In the genomic region with DNA sequence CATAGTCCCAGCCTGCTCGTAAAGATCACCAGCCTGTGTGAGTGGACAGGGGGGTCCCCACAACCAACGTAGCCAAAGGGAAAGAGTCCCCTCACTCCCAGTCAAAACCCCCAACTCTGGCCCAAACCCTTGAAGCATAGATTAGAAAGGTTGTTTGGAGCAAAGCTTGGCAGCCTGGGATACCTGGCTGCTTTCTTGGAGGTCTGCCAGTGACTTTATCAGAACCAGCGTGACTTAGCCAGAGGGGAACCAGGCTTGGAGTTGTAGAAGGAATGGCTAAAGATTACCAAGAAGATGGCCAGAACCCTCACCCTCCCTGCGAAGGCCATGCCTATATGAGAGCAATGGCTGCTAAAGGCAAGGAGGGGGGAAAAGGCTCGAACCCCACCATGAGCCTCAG, we compare ENCODE assay signal across 14 mouse cellular contexts. TPM values are rescaled to one million over a fixed set of nuclear protein-coding genes. Genes with fewer than 3 reads are reported as not detected.
DNase-seq lines count a peak whose midpoint lies in the region; ATAC-seq lines count a peak whose summit lies in the region.
"Had no signal": no experiment of that assay in that cellular context is flagged by ENCODE, and none has a peak within 500 bp of the region (broad histone marks: within the 10 kb centered on the region; RNA-seq: fewer than 3 reads in every experiment).

No protein-coding gene starts in this region.

- H3K9me3 ChIP-seq in heart, embryonic 10.5 days = no peaks in the 10 kb centered on the region
- H3K9me3 ChIP-seq in limb, embryonic 12.5 days = no peaks in the 10 kb centered on the region
- no peaks in the 10 kb centered on the region for H3K9me3 ChIP-seq in intestine, embryonic 16.5 days (ENCODE audit: control insufficient read depth, low read length)
- H3K9me3 ChIP-seq: embryonic facial prominence, embryonic 12.5 days; hindbrain, embryonic 13.5 days had no signal

- H3K4me3 ChIP-seq in heart, embryonic 10.5 days = no peak overlapping the region
- no peak overlapping the region for H3K4me3 ChIP-seq in limb, embryonic 12.5 days (replicated peaks)
- no peak overlapping the region for H3K4me3 ChIP-seq in intestine, embryonic 16.5 days (ENCODE audit: low read length)
- H3K4me3 ChIP-seq: embryonic facial prominence, embryonic 12.5 days; hindbrain, embryonic 13.5 days; layer of hippocampus, adult 2 months had no signal

- no peak overlapping the region for H3K4me2 ChIP-seq in limb, embryonic 12.5 days
- H3K4me2 ChIP-seq in intestine, embryonic 16.5 days (ENCODE audit: low read depth, low read length) = no peak overlapping the region
- H3K4me2 ChIP-seq: embryonic facial prominence, embryonic 12.5 days; hindbrain, embryonic 13.5 days; midbrain, embryonic 11.5 days had no signal

- WGBS in heart, embryonic 10.5 days = 73% methylated on average over 5 of the region's 5 CpGs
- 64% methylated on average over 5 of the region's 5 CpGs for WGBS in limb, embryonic 12.5 days
- WGBS in intestine, embryonic 16.5 days = 83% methylated on average over 5 of the region's 5 CpGs

- peaks cover 85% of the 10 kb centered on the region for H3K4me1 ChIP-seq in heart, embryonic 10.5 days
- H3K4me1 ChIP-seq in limb, embryonic 12.5 days (replicated peaks) = peaks cover 66% of the 10 kb centered on the region
- H3K4me1 ChIP-seq in intestine, embryonic 16.5 days (ENCODE audit: control insufficient read depth, insufficient read depth, low read length) = no peaks in the 10 kb centered on the region

- intact Hi-C loops in heart, postnatal 36 days (cut with DNase I) = no loop called here

- no peaks in the 10 kb centered on the region for H3K27me3 ChIP-seq in heart, embryonic 10.5 days (ENCODE audit: insufficient read depth, poor library complexity, severe bottlenecking)
- no peaks in the 10 kb centered on the region for H3K27me3 ChIP-seq in limb, embryonic 12.5 days
- H3K27me3 ChIP-seq in intestine, embryonic 16.5 days (replicated peaks; ENCODE audit: control insufficient read depth, insufficient read depth, low read length) = no peaks in the 10 kb centered on the region
- H3K27me3 ChIP-seq: embryonic facial prominence, embryonic 12.5 days; hindbrain, embryonic 13.5 days; Patski had no signal

- DNase-seq in heart, embryonic 10.5 days (ENCODE audit: low spot score) = no peak
- DNase-seq in heart, postnatal 36 days = no peak
- peak; percentile 57 for DNase-seq in kidney, adult 18-20 months
- no peak for DNase-seq in right cerebral cortex, postnatal 4 days
- no peak for DNase-seq in thymus, postnatal 14 days
- DNase-seq: forebrain, postnatal 0 days had no signal

- 0 out of 2 replicates have a peak, but pooled peaks have one; percentile 22 for ATAC-seq in erythroid progenitor cell, adult 5-6 weeks (replicated peaks; ENCODE audit: low FRiP score, poor library complexity, severe bottlenecking)
- ATAC-seq in limb, embryonic 12.5 days (ENCODE audit: insufficient number of reproducible peaks, insufficient read depth, low FRiP score, low TSS enrichment, low read depth) = no peak
- no peak for ATAC-seq in intestine, embryonic 16.5 days
- ATAC-seq: forebrain, postnatal 0 days; Patski had no signal

- peaks cover 34% of the 10 kb centered on the region for H3K36me3 ChIP-seq in heart, embryonic 10.5 days
- peaks cover 24% of the 10 kb centered on the region for H3K36me3 ChIP-seq in limb, embryonic 12.5 days
- no peaks in the 10 kb centered on the region for H3K36me3 ChIP-seq in intestine, embryonic 16.5 days (ENCODE audit: control insufficient read depth, insufficient read depth, low read length)

- no peak overlapping the region for H3K9ac ChIP-seq in limb, embryonic 12.5 days (replicated peaks)
- no peak overlapping the region for H3K9ac ChIP-seq in intestine, embryonic 16.5 days (ENCODE audit: low read depth, low read length)
- H3K9ac ChIP-seq: embryonic facial prominence, embryonic 12.5 days; forebrain, postnatal 0 days; hindbrain, embryonic 13.5 days had no signal

- H3K27ac ChIP-seq in heart, embryonic 10.5 days = peak overlapping the region; percentile 75
- H3K27ac ChIP-seq in limb, embryonic 12.5 days = peak overlapping the region; percentile 89
- no peak overlapping the region for H3K27ac ChIP-seq in intestine, embryonic 16.5 days (ENCODE audit: low read length)
- H3K27ac ChIP-seq: embryonic facial prominence, embryonic 12.5 days; hindbrain, embryonic 13.5 days; layer of hippocampus, adult 2 months had no signal

RNA-seq across cellular contexts. Expression of gene Emilin2, which starts 57.7 kb away (rescaled TPM):
- polyA plus RNA-seq in heart, embryonic 10.5 days (2016; fragmentation: Nextera tagmentation; extraction: Ambion mirVana) = 66.9 and 119 TPM in 2 replicates
- total RNA-seq in heart, postnatal 36 days (2021) = 10 to 100 TPM; 53.7 to 67.6 TPM
- total RNA-seq in erythroid progenitor cell, adult 5-6 weeks (2015; ENCODE audit: low replicate concordance) = 98.7 and 158 TPM in 2 replicates
- total RNA-seq in erythroid progenitor cell, adult 5-6 weeks (2017; ENCODE audit: low replicate concordance) = 88.5 and 131 TPM in 2 replicates
- polyA plus RNA-seq in limb, embryonic 12.5 days (2016; fragmentation: Nextera tagmentation; extraction: Ambion mirVana) = 22.9 and 23.7 TPM in 2 replicates
- polyA plus RNA-seq in intestine, embryonic 16.5 days (2015; fragmentation: Nextera tagmentation; extraction: Ambion mirVana) = 1.7 and 2.4 TPM in 2 replicates
